Mouse (Mus musculus): ENCODE measurements around the gene Map2k1. TPM values are rescaled to one million over a fixed set of nuclear protein-coding genes. Genes with fewer than 3 reads are reported as not detected.

Map2k1 gene
- 75.9 TPM for polyA plus RNA-seq (2017; shearing (Covaris generic))

DNA sequence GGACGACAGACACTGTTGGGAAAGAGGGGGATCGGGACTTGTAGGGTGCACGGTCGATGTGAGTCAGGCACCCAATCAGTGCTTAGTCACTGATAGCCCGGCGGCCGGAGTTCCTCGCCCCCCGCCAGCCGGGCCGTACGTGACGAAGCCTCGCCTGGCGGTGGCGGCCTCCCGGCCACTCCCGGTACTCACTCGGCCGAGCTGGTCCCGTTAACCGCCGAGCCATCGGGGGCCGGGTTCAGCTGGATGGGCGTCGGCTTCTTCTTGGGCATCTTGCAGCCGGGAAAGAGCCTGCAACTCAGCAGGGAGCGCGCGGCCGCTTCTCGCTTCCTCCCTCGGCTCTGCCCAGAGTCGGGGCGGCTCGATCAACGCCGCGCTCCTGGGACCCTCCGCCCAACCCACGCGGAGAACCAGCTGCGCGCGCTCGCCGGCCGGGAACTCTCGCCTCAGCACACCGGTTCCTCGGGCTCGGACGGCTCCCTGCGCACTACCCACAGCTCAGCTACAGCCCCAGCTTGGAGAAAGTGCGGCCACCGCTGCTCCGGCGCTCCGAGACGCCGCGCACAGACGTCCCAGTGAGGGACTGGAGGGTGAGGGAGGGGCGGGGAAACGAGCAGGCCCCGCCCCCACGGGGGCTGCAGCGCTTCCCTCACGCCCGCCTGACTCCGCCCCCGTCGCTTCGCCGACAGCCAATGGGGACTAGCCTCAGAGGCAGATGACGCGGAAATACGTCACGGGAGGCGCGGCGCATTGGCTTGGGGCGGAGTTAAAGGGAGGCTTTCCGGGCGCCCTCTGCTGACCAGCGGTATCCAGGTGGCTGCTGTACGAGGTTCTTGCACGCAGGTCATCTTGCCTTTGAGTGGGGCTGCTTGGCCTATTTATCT is at the start of gene Map2k1:
Gene Map2k1 (minus strand): TSS at position 611 of the 884 bp plus-strand sequence.

DNA sequence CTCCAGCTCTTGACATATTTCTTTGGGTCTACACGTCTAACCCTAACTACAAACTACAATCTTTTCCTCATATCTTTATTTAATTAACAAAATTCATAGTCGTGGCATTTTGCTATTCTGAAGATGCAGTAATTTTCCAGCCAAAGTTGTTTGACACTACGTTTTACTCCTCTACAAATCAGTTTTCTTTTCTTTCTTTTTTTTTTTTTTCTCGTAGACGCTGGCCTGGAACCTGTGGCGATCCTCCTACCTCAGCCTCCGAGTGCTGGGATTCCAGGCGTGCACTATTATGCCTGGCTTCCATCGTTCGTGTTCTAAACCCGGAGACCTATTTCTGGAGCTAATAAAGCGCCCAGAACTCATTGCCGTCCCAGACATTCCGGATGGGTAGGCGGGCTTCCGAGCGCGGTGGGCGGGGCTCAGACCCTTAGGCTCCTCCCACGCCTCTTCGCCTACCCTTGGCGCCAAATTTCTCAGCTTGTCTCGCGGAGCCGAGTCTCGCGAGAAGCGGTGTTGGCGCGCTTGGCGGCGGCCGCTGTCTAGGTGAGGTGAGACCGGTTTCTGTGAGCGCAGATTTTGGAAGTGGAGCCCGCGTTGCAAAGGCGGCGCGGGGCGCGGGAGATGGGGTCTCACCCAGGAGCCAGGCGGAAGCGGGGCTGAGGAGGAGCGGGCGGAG is 27.8 kb upstream of the Map2k1 start, which contains the start of gene Tipin:
Gene Tipin (plus strand): TSS at position 477 of the 676 bp plus-strand sequence.

GRCm38 (mm10) chr9:64234768-64235435 is 18.5 kb downstream of the Map2k1 start, which contains the start of gene Uchl4:
TSS of gene Uchl4 (plus strand) at chr9:64235201.

DNA sequence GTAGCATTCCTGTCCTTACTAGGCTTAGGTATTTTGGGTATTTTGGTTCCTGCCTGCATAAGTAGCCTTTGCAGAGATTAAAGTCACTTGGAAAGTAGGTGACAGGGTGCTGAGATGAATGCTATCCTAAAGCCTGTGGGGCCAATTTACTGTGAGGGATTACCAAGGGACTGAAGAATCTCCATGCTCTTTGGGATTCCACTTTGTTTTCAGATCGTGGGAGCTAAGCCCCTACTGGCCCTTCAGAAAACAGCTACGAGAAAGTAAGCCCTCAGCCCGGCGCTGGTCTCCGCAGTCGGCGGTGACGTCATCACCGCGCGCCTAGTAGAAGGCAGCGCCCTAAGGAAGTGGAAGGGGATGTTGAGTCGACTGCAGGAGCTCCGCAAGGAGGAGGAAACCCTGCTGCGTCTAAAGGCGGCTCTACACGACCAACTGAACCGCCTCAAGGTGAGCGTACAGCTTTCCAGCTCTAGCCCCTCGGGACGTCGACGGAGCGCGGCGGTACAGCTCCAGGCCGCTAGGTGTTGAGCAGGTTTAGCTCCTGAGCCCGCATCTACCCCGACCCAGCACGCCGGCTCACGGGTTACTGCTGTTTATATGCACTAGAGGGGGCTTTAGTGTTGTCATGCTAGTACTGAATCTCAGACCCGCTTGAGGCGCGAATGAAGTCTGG is 74.3 kb downstream of the Map2k1 start, which contains the start of gene Snapc5:
Gene Snapc5 (plus strand): TSS at position 301 of the 673 bp plus-strand sequence.

GRCm38 (mm10) chr9:64172816-64173665 is 80.4 kb downstream of the Map2k1 start, which contains the start of the genes Zwilch and Rpl4:
TSS of gene Zwilch (minus strand) at chr9:64173104.
TSS of gene Rpl4 (plus strand) at chr9:64173375.

Other genes with a start within 250 kb of the Map2k1 start
- not detected for gene Smad6, start 231.6 kb downstream of the Map2k1 start, polyA plus RNA-seq (2017; shearing (Covaris generic))
- gene Lctl, start 136.5 kb downstream of the Map2k1 start, polyA plus RNA-seq (2017; shearing (Covaris generic)): not detected
- gene Zwilch, start 80.5 kb downstream of the Map2k1 start, polyA plus RNA-seq (2017; shearing (Covaris generic)): 3.7 TPM
- 2,194 TPM for gene Rpl4, start 80.3 kb downstream of the Map2k1 start, polyA plus RNA-seq (2017; shearing (Covaris generic))
- gene Snapc5, start 74.4 kb downstream of the Map2k1 start, polyA plus RNA-seq (2017; shearing (Covaris generic)): 40.1 TPM
- gene Uchl4, start 18.4 kb downstream of the Map2k1 start, polyA plus RNA-seq (2017; shearing (Covaris generic)): 7.8 TPM
- 23.3 TPM for gene Tipin, start 27.9 kb upstream of the Map2k1 start, polyA plus RNA-seq (2017; shearing (Covaris generic))
- gene Dis3l, start 87.7 kb upstream of the Map2k1 start, polyA plus RNA-seq (2017; shearing (Covaris generic)): 16.3 TPM
- 0.30 TPM for gene Megf11, start 132.0 kb upstream of the Map2k1 start, polyA plus RNA-seq (2017; shearing (Covaris generic))

Measured in naive thymus-derived CD4-positive, alpha-beta T cell, adult 5 months (primary cell).